Mouse (Mus musculus) mature B cell (primary cell): ENCODE measurements around the gene Iglon5.

Source experiments
- in situ Hi-C: fragments of 300-500 bp; cut with MboI; formaldehyde crosslinking; loops from 2 replicates; pipeline ENCODE4 v1.14.3; 2019

Iglon5 gene

GRCm38 (mm10) chr7:43465344-43466098, 24.4 kb downstream of the Iglon5 start:
- in situ Hi-C loops: loop anchor here (10.0 kb wide), 1 partner anchor 121 kb away; no protein-coding TSS in a partner anchor

- in situ Hi-C loops: loop anchor here (10.0 kb wide), 1 partner anchor 120 kb away; no protein-coding TSS in a partner anchor
These were observed 25.0 kb downstream of the Iglon5 start for GRCm38 (mm10) chr7:43464864-43465343.

GRCm38 (mm10) chr7:43463976-43464375, 25.9 kb downstream of the Iglon5 start:
- in situ Hi-C loops: loop anchor here (10.0 kb wide), 1 partner anchor 119 kb away; no protein-coding TSS in a partner anchor

GRCm38 (mm10) chr7:43462851-43463250, 27.0 kb downstream of the Iglon5 start, which contains the start of gene Vsig10l:
Gene Vsig10l (plus strand): TSS chr7:43463151.
- in situ Hi-C loops: loop anchor here (10.0 kb wide), 1 partner anchor 118 kb away; no protein-coding TSS in a partner anchor

DNA sequence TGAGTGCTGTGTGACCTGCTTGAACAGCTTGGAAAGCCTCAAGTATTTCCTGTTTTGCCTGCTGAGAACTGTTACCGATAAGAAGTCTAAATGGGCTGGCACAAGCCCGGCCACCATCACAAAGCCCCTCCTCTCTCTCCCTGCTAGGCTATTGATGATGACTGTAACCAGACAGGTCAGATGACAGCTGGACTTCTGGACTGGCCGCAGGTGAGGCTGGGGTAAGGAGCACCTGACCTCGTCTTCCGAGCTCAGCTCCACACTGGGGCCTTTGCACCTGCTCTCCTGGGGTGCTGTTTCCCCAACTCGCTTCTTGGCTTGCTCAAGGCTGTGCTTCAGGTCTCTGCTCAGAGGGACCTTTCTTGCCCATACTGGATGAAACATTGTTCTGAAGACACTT, 35.5 kb downstream of the Iglon5 start:
- in situ Hi-C loops: no loop called here

GRCm38 (mm10) chr7:43453599-43454355, 36.1 kb downstream of the Iglon5 start:
- in situ Hi-C loops: no loop called here

DNA sequence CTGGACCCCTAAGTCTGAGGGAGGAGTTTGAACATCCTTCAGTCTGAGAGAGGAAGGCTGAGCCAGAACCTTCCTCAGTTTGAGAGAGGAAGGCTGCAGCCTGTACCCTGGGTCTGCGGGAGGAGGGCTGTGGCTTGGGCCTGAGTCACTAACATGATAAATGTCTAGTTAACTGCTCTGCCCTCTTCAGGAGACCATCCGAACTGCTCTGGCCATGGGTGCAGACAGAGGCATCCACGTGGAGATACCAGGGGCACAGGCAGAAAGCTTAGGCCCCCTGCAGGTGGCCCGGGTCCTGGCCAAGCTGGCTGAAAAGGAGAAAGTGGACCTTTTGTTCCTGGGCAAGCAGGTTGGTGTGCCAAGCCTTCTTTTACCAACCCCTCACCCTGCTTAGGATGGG, 37.3 kb downstream of the Iglon5 start:
- in situ Hi-C loops: no loop called here

GRCm38 (mm10) chr7:43451726-43452125, 38.1 kb downstream of the Iglon5 start:
- in situ Hi-C loops: no loop called here

DNA sequence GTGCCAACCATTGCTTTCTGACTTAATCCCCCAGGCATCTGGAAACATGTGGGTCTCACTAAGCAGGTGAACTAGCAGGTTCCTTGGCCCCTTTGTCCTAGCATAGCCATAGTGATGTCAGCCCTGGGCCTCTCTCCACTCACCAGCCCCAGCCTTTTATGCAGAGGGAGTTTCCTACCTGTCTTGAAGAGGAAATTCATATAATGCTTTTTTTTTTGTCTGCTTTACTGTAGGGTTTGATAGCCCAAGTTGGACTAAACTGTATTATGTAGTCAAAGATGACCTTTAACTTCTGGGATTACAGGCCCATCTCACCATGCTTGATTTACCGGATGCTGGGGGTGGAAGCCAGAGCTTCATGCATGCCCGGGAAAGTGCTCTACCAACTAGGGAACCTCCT, 40.1 kb downstream of the Iglon5 start:
- in situ Hi-C loops: no loop called here

- in situ Hi-C loops: no loop called here
These were observed 41.6 kb downstream of the Iglon5 start for GRCm38 (mm10) chr7:43448246-43448645.

GRCm38 (mm10) chr7:43447801-43448200, 42.1 kb downstream of the Iglon5 start:
- in situ Hi-C loops: no loop called here

DNA sequence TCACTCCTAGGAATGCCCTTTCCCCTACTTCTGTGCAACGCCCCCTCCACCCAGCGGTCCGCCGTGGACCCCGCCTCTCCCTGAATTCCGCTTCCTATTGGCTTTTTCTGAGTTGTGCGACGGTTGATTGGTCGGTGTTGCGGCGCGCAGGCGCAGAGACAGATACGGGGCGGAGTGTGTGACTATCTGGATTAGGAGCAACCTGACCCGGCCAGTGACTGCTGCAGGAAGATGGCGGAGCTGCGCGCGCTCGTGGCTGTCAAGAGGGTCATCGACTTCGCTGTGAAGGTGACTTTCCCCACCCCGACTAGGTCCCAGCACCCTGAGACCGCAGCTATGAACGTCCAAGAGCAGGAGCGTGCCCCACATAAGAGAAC, 46.0 kb downstream of the Iglon5 start, which contains the start of the genes Etfb and Gm45233:
Gene Etfb (plus strand): TSS at position 167 of the 377 bp plus-strand sequence.
Gene Gm45233 (plus strand): TSS at position 212 of the 377 bp plus-strand sequence.
- in situ Hi-C loops: no loop called here

GRCm38 (mm10) chr7:43443126-43443916, 46.6 kb downstream of the Iglon5 start:
- in situ Hi-C loops: no loop called here

GRCm38 (mm10) chr7:43442684-43443083, 47.2 kb downstream of the Iglon5 start:
- in situ Hi-C loops: no loop called here

GRCm38 (mm10) chr7:43441071-43441470, 48.8 kb downstream of the Iglon5 start:
- in situ Hi-C loops: no loop called here

GRCm38 (mm10) chr7:43440482-43440881, 49.4 kb downstream of the Iglon5 start, which contains the start of gene Cldnd2:
Gene Cldnd2 (plus strand): TSS chr7:43440782.
- in situ Hi-C loops: no loop called here

GRCm38 (mm10) chr7:43438611-43439010, 51.3 kb downstream of the Iglon5 start:
- in situ Hi-C loops: no loop called here

DNA sequence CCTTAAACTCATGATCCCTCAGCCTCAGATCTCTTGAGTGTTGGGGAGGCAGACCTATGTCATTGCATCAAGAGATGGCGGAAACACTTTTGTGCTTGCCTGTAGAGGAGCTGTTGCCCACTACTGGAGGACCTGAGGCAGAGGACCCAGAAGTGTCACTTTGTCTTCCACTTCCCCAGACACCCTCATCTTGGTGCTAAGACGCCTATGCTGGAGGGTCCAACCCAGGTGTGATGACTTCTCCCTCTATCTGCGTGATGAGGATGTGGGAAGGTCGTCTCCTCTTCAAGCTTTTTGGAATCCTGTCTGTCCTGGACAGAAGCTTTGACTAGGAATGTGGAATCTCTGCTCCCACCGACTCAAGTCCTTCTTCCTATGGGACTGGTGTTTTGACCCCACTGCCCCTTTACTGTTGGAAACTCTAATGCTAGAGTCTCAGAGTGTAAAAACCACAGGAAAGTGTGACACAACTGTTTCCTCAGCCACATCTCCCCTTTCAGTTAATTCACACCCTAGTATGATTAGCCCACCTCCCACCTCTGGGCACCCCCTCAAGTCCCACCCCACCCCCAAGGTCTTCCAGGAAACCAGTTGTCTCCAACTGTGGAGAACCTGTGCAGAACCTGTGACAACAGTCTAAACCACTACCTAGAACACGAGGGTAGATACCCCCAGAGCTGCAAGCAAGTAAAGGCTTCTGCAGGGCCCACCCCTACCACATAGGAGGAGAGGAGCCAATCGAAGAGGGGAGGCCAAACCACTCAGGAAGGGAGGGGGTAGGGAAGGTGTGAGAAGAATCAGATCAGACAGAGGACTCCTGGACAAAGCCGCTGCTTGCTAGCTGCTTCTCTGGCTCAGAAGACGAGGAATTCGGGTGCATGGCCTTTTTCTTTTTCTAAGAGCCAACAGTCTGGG, 53.3 kb downstream of the Iglon5 start, which contains the start of gene Nkg7:
Gene Nkg7 (plus strand): TSS at position 733 of the 915 bp plus-strand sequence.
- in situ Hi-C loops: no loop called here

- in situ Hi-C loops: no loop called here
These were observed 55.2 kb downstream of the Iglon5 start for GRCm38 (mm10) chr7:43434676-43435075.

GRCm38 (mm10) chr7:43432891-43433290, 57.0 kb downstream of the Iglon5 start:
- in situ Hi-C loops: no loop called here
